In genomic region chr4:55329621-55330346, GRCm38 (mm10) we compare ENCODE assay signal across 15 mouse cellular contexts. TPM values are rescaled to one million over a fixed set of nuclear protein-coding genes. Genes with fewer than 3 reads are reported as not detected.
DNase-seq lines count a peak whose midpoint lies in the region; ATAC-seq and TF ChIP-seq lines count a peak whose summit lies in the region.
"Had no signal": no experiment of that assay in that cellular context is flagged by ENCODE, and none has a peak within 500 bp of the region (broad histone marks: within the 10 kb centered on the region; RNA-seq: fewer than 3 reads in every experiment).

No protein-coding gene starts in this region.

- WGBS in lung, adult 2 months, result 57% methylated on average over 8 of the region's 8 CpGs
- WGBS in lung, embryonic 16.5 days, result 45% methylated on average over 8 of the region's 8 CpGs
- WGBS in thymus, adult 2 months, result 95% methylated on average over 8 of the region's 8 CpGs
- 73% methylated on average over 8 of the region's 8 CpGs for WGBS in intestine, postnatal 0 days

- no peaks in the 10 kb centered on the region for H3K9me3 ChIP-seq in lung, embryonic 16.5 days (ENCODE audit: control insufficient read depth, low read length)
- H3K9me3 ChIP-seq in intestine, postnatal 0 days (ENCODE audit: control insufficient read depth), result no peaks in the 10 kb centered on the region
- H3K9me3 ChIP-seq: midbrain, embryonic 13.5 days; neural tube, embryonic 13.5 days had no signal

- no peak for TF ChIP-seq CTCF in lung, adult 2 months (IDR thresholded peaks at IDR 0.05; ENCODE audit: insufficient read depth, low read length)
- TF ChIP-seq CTCF in embryonic fibroblast, embryonic 13.5 days (IDR thresholded peaks at IDR 0.05; ENCODE audit: borderline replicate concordance, insufficient read depth, low read length), result no peak
- no peak for TF ChIP-seq CTCF in thymus, adult 2 months (IDR thresholded peaks at IDR 0.05; ENCODE audit: borderline replicate concordance, control insufficient read depth, extremely low read depth, insufficient read depth, low read length, poor library complexity)
- TF ChIP-seq CTCF in intestine, postnatal 0 days (IDR thresholded peaks at IDR 0.05; ENCODE audit: low read depth), result no peak

- H3K27ac ChIP-seq in embryonic fibroblast, embryonic 13.5 days (ENCODE audit: insufficient read depth, low read length), result peak overlapping the region; percentile 30
- H3K27ac ChIP-seq in lung, embryonic 16.5 days (ENCODE audit: low read length), result no peak overlapping the region
- no peak overlapping the region for H3K27ac ChIP-seq in thymus, adult 2 months (ENCODE audit: control insufficient read depth, insufficient read depth, low read length)
- no peak overlapping the region for H3K27ac ChIP-seq in intestine, postnatal 0 days (ENCODE audit: low read depth, low read length)
- H3K27ac ChIP-seq: gastrocnemius, adult 2 months; hindbrain, embryonic 10.5 days; midbrain, embryonic 13.5 days; neural tube, embryonic 13.5 days had no signal

- H3K4me1 ChIP-seq in lung, adult 2 months (ENCODE audit: control insufficient read depth, insufficient read depth, low read length), result no peaks in the 10 kb centered on the region
- peaks cover 17% of the 10 kb centered on the region for H3K4me1 ChIP-seq in embryonic fibroblast, embryonic 13.5 days (ENCODE audit: control insufficient read depth, insufficient read depth, low read length)
- H3K4me1 ChIP-seq in lung, embryonic 16.5 days (replicated peaks; ENCODE audit: control insufficient read depth, insufficient read depth, low read length), result no peaks in the 10 kb centered on the region
- peaks cover 17% of the 10 kb centered on the region for H3K4me1 ChIP-seq in thymus, adult 2 months (replicated peaks; ENCODE audit: control insufficient read depth, insufficient read depth, low read length)
- no peaks in the 10 kb centered on the region for H3K4me1 ChIP-seq in intestine, postnatal 0 days (replicated peaks; ENCODE audit: control insufficient read depth, insufficient read depth, low read length)
- H3K4me1 ChIP-seq: hindbrain, embryonic 10.5 days; midbrain, embryonic 13.5 days; neural tube, embryonic 13.5 days had no signal

- peak; percentile 96 for ATAC-seq in lung, embryonic 16.5 days (ENCODE audit: low read depth)
- ATAC-seq in intestine, postnatal 0 days, result no peak
- ATAC-seq: midbrain, embryonic 13.5 days had no signal

- peak overlapping the region; percentile 31 for H3K4me2 ChIP-seq in lung, embryonic 16.5 days (ENCODE audit: low read depth, low read length)
- H3K4me2 ChIP-seq in intestine, postnatal 0 days (replicated peaks; ENCODE audit: low read depth), result no peak overlapping the region
- H3K4me2 ChIP-seq: heart, embryonic 12.5 days; midbrain, embryonic 13.5 days; neural tube, embryonic 13.5 days had no signal

- no peak overlapping the region for H3K9ac ChIP-seq in lung, embryonic 16.5 days (ENCODE audit: low read length)
- no peak overlapping the region for H3K9ac ChIP-seq in intestine, postnatal 0 days (ENCODE audit: low read depth, low read length)
- H3K9ac ChIP-seq: heart, embryonic 12.5 days; midbrain, embryonic 13.5 days; neural tube, embryonic 13.5 days had no signal

- peaks cover 4% of the 10 kb centered on the region for H3K27me3 ChIP-seq in lung, embryonic 16.5 days (ENCODE audit: control insufficient read depth, insufficient read depth, low read depth, low read length)
- no peaks in the 10 kb centered on the region for H3K27me3 ChIP-seq in thymus, adult 2 months (ENCODE audit: control insufficient read depth, insufficient read depth, low read length)
- H3K27me3 ChIP-seq in intestine, postnatal 0 days (replicated peaks; ENCODE audit: control insufficient read depth, insufficient read depth, low read length), result no peaks in the 10 kb centered on the region
- H3K27me3 ChIP-seq: heart, embryonic 12.5 days; midbrain, embryonic 13.5 days; neural tube, embryonic 13.5 days had no signal

- H3K4me3 ChIP-seq in lung, adult 2 months (replicated peaks; ENCODE audit: extremely low read depth, low read depth, low read length), result no peak overlapping the region
- H3K4me3 ChIP-seq in embryonic fibroblast, embryonic 13.5 days (ENCODE audit: insufficient read depth, low read length), result no peak overlapping the region
- no peak overlapping the region for H3K4me3 ChIP-seq in lung, embryonic 16.5 days (ENCODE audit: low read length)
- no peak overlapping the region for H3K4me3 ChIP-seq in thymus, adult 2 months (ENCODE audit: control insufficient read depth, insufficient read depth, low read length)
- H3K4me3 ChIP-seq in intestine, postnatal 0 days (ENCODE audit: low read depth, low read length), result no peak overlapping the region
- H3K4me3 ChIP-seq: gastrocnemius, adult 2 months; heart, embryonic 12.5 days; hindbrain, embryonic 10.5 days; midbrain, embryonic 13.5 days; neural tube, embryonic 13.5 days had no signal

- H3K36me3 ChIP-seq in lung, embryonic 16.5 days (ENCODE audit: control insufficient read depth, insufficient read depth, low read length), result no peaks in the 10 kb centered on the region
- H3K36me3 ChIP-seq in thymus, adult 2 months (ENCODE audit: control insufficient read depth, insufficient read depth, low read length), result no peaks in the 10 kb centered on the region
- no peaks in the 10 kb centered on the region for H3K36me3 ChIP-seq in intestine, postnatal 0 days (ENCODE audit: control insufficient read depth, insufficient read depth)
- H3K36me3 ChIP-seq: heart, embryonic 12.5 days; hindbrain, embryonic 10.5 days; midbrain, embryonic 13.5 days; neural tube, embryonic 13.5 days had no signal

- no peak for TF ChIP-seq POLR2A in lung, adult 2 months (IDR thresholded peaks at IDR 0.05; ENCODE audit: borderline replicate concordance, extremely low read depth, low read depth, low read length)
- no peak for TF ChIP-seq POLR2A in embryonic fibroblast, embryonic 13.5 days (IDR thresholded peaks at IDR 0.05; ENCODE audit: low read depth, low read length)
- no peak for TF ChIP-seq POLR2A in thymus, adult 2 months (IDR thresholded peaks at IDR 0.05; ENCODE audit: control insufficient read depth, extremely low read depth, insufficient read depth, low read length, poor library complexity)

- peak; percentile 68 to 78 for DNase-seq in lung, adult 18-20 months
- DNase-seq in lung, adult 2 months, result no peak
- DNase-seq in telencephalon, adult 2 months (ENCODE audit: low read depth, low spot score), result peak; percentile 60
- DNase-seq in thymus, adult 2 months, result no peak
- DNase-seq: cerebellum, adult 11 months; gastrocnemius, adult 2 months; kidney, adult 11 months; retina, postnatal 1 day had no signal

RNA-seq across cellular contexts. Expression of gene Rad23b, which starts 20.1 kb away (rescaled TPM):
- 212 and 283 TPM in 2 replicates for polyA plus RNA-seq in lung, adult 2 months (2012; rRNA removed)
- 306 and 316 TPM in 2 replicates for polyA plus RNA-seq in embryonic fibroblast, embryonic 13.5 days (2011; ENCODE audit: insufficient read length, low read depth, missing spikeins)
- 57.8 and 68.7 TPM in 2 replicates for polyA plus RNA-seq in lung, embryonic 16.5 days (2015; fragmentation: Nextera tagmentation; extraction: Ambion mirVana)
- 274 and 366 TPM in 2 replicates for polyA plus RNA-seq in thymus, adult 2 months (2012; rRNA removed)
- polyA plus RNA-seq in intestine, postnatal 0 days (2015; fragmentation: Nextera tagmentation; extraction: Ambion mirVana), result 52.1 and 53.4 TPM in 2 replicates

Comparison
In these comparisons a context has a peak if more than half of its experiments do, and no peak if none do; other contexts are left out.
1. DNase-seq: peak in lung, adult 18-20 months (2 of 2) and telencephalon, adult 2 months (single experiment); none in lung, adult 2 months (single experiment) and thymus, adult 2 months (single experiment).